Comparison of ENCODE assay signal across 11 mouse cellular contexts in genomic region chr13:59531203-59531602, GRCm38 (mm10). TPM values are rescaled to one million over a fixed set of nuclear protein-coding genes. Genes with fewer than 3 reads are reported as not detected.
DNase-seq lines count a peak whose midpoint lies in the region; ATAC-seq and TF ChIP-seq lines count a peak whose summit lies in the region.
"Had no signal": no experiment of that assay in that cellular context is flagged by ENCODE, and none has a peak within 500 bp of the region (broad histone marks: within the 10 kb centered on the region; RNA-seq: fewer than 3 reads in every experiment).

No protein-coding gene starts in this region.

- TF ChIP-seq POLR2A in cerebellum, adult 2 months (IDR thresholded peaks at IDR 0.05; ENCODE audit: borderline replicate concordance, insufficient read depth, low read length): no peak

- no peak for DNase-seq in cerebellum, adult 2 months
- no peak for DNase-seq in cerebellum, adult 9-11 months
- DNase-seq in layer of hippocampus, adult 2 months (ENCODE audit: low spot score in 2 of 2): no peak
- no peak for DNase-seq in layer of hippocampus, adult 9-10 months (ENCODE audit: low spot score)
- peak; percentile 37 for DNase-seq in A20 (ENCODE audit: low read depth, low spot score)
- no peak for DNase-seq in limb, embryonic 10.5 days (ENCODE audit: low spot score)

- H3K36me3 ChIP-seq in hindbrain, embryonic 12.5 days: peaks cover 22% of the 10 kb centered on the region
- peaks cover 16% of the 10 kb centered on the region for H3K36me3 ChIP-seq in limb, embryonic 10.5 days

- H3K27me3 ChIP-seq in cerebellum, adult 2 months (ENCODE audit: control insufficient read depth, insufficient read depth, low read length): no peaks in the 10 kb centered on the region
- no peaks in the 10 kb centered on the region for H3K27me3 ChIP-seq in hindbrain, embryonic 12.5 days
- no peaks in the 10 kb centered on the region for H3K27me3 ChIP-seq in limb, embryonic 10.5 days (ENCODE audit: low read depth, poor library complexity, severe bottlenecking)
- H3K27me3 ChIP-seq: embryonic facial prominence, embryonic 15.5 days; limb, embryonic 15.5 days had no signal

- ATAC-seq in granulocyte monocyte progenitor cell, adult 5-6 weeks (replicated peaks; ENCODE audit: poor library complexity, severe bottlenecking): 0 out of 2 replicates have a peak, but pooled peaks have one; percentile 25
- no peak for ATAC-seq in hindbrain, embryonic 12.5 days (ENCODE audit: low FRiP score)

- H3K4me2 ChIP-seq in hindbrain, embryonic 12.5 days (replicated peaks): no peak overlapping the region
- H3K4me2 ChIP-seq: embryonic facial prominence, embryonic 15.5 days; heart, embryonic 11.5 days; limb, embryonic 15.5 days had no signal

- H3K9ac ChIP-seq in hindbrain, embryonic 12.5 days: no peak overlapping the region
- H3K9ac ChIP-seq: embryonic facial prominence, embryonic 15.5 days; limb, embryonic 15.5 days had no signal

- no peak overlapping the region for H3K4me3 ChIP-seq in cerebellum, adult 2 months (replicated peaks; ENCODE audit: insufficient read depth, low read depth, low read length)
- H3K4me3 ChIP-seq in layer of hippocampus, adult 2 months: no peak overlapping the region
- H3K4me3 ChIP-seq in hindbrain, embryonic 12.5 days: no peak overlapping the region
- H3K4me3 ChIP-seq in limb, embryonic 10.5 days: no peak overlapping the region
- H3K4me3 ChIP-seq: embryonic facial prominence, embryonic 15.5 days; limb, embryonic 15.5 days had no signal

- 55% methylated on average over 2 of the region's 2 CpGs for WGBS in cerebellum, adult 2 months
- whole genome bisulfite sequencing in hindbrain, embryonic 12.5 days: 75% methylated on average over 2 of the region's 2 CpGs
- 64% methylated on average over 2 of the region's 2 CpGs for WGBS in limb, embryonic 10.5 days

- no peaks in the 10 kb centered on the region for H3K9me3 ChIP-seq in hindbrain, embryonic 12.5 days (replicated peaks)
- H3K9me3 ChIP-seq in limb, embryonic 10.5 days (replicated peaks): no peaks in the 10 kb centered on the region
- H3K9me3 ChIP-seq: embryonic facial prominence, embryonic 15.5 days; limb, embryonic 15.5 days had no signal

- no peak overlapping the region for H3K27ac ChIP-seq in cerebellum, adult 2 months (ENCODE audit: insufficient read depth, low read length)
- H3K27ac ChIP-seq in layer of hippocampus, adult 2 months: no peak overlapping the region
- no peak overlapping the region for H3K27ac ChIP-seq in hindbrain, embryonic 12.5 days
- no peak overlapping the region for H3K27ac ChIP-seq in limb, embryonic 10.5 days
- H3K27ac ChIP-seq: embryonic facial prominence, embryonic 15.5 days; limb, embryonic 15.5 days had no signal

- peak; percentile 38; the same call in 1 of the 2 replicates for TF ChIP-seq CTCF in cerebellum, adult 2 months (IDR thresholded peaks at IDR 0.05; ENCODE audit: borderline replicate concordance, insufficient read depth, low read depth, low read length)
- TF ChIP-seq CTCF in layer of hippocampus, adult 2 months (conservative IDR thresholded peaks at IDR 0.05): peak; percentile 62

- H3K4me1 ChIP-seq in cerebellum, adult 2 months (ENCODE audit: control insufficient read depth, insufficient read depth, low read length): peaks cover 16% of the 10 kb centered on the region
- H3K4me1 ChIP-seq in hindbrain, embryonic 12.5 days: 0 out of 2 replicates have a peak, but pooled peaks cover 2% of the 10 kb centered on the region
- no peaks in the 10 kb centered on the region for H3K4me1 ChIP-seq in limb, embryonic 10.5 days
- H3K4me1 ChIP-seq: embryonic facial prominence, embryonic 15.5 days; limb, embryonic 15.5 days had no signal

RNA-seq across cellular contexts. Expression of gene Agtpbp1, which starts 53.8 kb away (rescaled TPM):
- 103 and 114 TPM in 2 replicates for polyA plus RNA-seq in cerebellum, adult 2 months (2012; rRNA removed)
- total RNA-seq in layer of hippocampus, adult 2 months (2021): 100 to 1,000 TPM; 374 to 406 TPM
- total RNA-seq in granulocyte monocyte progenitor cell, adult 5-6 weeks (2014; fragmentation: Nextera tagmentation): 31.0 and 68.9 TPM in 2 replicates
- 56.4 and 67.5 TPM in 2 replicates for total RNA-seq in granulocyte monocyte progenitor cell, adult 5-6 weeks (2017)
- polyA plus RNA-seq in hindbrain, embryonic 12.5 days (2016; fragmentation: Nextera tagmentation; extraction: Ambion mirVana): 34.2 and 40.8 TPM in 2 replicates
- 10.0 and 11.6 TPM in 2 replicates for polyA plus RNA-seq in limb, embryonic 10.5 days (2016; fragmentation: Nextera tagmentation; extraction: Ambion mirVana)

RNA-seq across cellular contexts. Expression of gene Naa35, which starts 53.9 kb away (rescaled TPM):
- polyA plus RNA-seq in cerebellum, adult 2 months (2012; rRNA removed): 76.9 and 91.6 TPM in 2 replicates
- 10 to 100 TPM; 88.5 to 98.8 TPM for total RNA-seq in layer of hippocampus, adult 2 months (2021)
- total RNA-seq in granulocyte monocyte progenitor cell, adult 5-6 weeks (2014; fragmentation: Nextera tagmentation): 76.3 and 98.6 TPM in 2 replicates
- 29.1 and 53.0 TPM in 2 replicates for total RNA-seq in granulocyte monocyte progenitor cell, adult 5-6 weeks (2017)
- 108 and 143 TPM in 2 replicates for polyA plus RNA-seq in hindbrain, embryonic 12.5 days (2016; fragmentation: Nextera tagmentation; extraction: Ambion mirVana)
- polyA plus RNA-seq in limb, embryonic 10.5 days (2016; fragmentation: Nextera tagmentation; extraction: Ambion mirVana): 99.5 and 116 TPM in 2 replicates
